18 mouse cellular contexts compared by ENCODE assay signal in the genomic region with DNA sequence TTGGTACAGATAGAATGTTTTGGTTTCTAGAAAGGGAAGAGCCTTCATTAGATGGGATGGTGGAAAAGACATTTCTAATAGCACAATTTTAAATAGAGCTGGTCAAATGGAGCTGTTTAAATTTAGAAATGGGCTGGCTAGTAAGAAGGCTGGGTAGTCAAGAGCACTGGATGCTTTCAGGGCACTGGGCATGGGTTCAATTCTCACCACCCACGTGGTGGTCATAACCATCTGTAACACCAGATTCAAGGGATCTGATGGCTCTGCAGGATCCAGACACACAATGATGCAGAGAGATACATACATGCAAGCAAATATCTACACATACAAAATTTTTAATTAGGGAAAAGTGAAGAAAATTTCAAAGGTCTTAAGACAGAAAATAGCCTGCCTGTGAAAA.
A peak's percentile ranks its signal among the peaks of the same experiment; 100 is the strongest.
DNase-seq lines count a peak whose midpoint lies in the region; ATAC-seq lines count a peak whose summit lies in the region.
"Had no signal": no experiment of that assay in that cellular context is flagged by ENCODE, and none has a peak within 500 bp of the region (broad histone marks: within the 10 kb centered on the region; RNA-seq: fewer than 3 reads in every experiment).

No protein-coding gene starts in this region.

- DNase-seq in layer of hippocampus, adult 9-11 months = peak; percentile 17
- no peak for DNase-seq in layer of hippocampus, adult 9-10 months (ENCODE audit: low spot score)
- DNase-seq in cerebellum, adult 11-12 months = peak; percentile 75
- DNase-seq in cerebellum, adult 9-10 months = peak; percentile 82
- DNase-seq in cerebellum, postnatal 36 days = peak; percentile 58 to 68
- DNase-seq in right cerebral cortex, postnatal 36 days (ENCODE audit: low spot score in 2 of 2) = no peak
- DNase-seq: adrenal gland, postnatal 36 days; gastrocnemius, postnatal 14 days; kidney, adult 2 months; kidney, postnatal 36 days; right cerebral cortex, postnatal 25 days; thymus, adult 2 months; thymus, postnatal 36 days had no signal

- ATAC-seq in frontal cortex, adult (ENCODE audit: low TSS enrichment) = no peak
- ATAC-seq: CD4-positive, CD25-positive, alpha-beta regulatory T cell, adult 4 months; forebrain, embryonic 16.5 days; hindbrain, postnatal 0 days; intestine, embryonic 15.5 days had no signal

Comparison
In these comparisons a context has a peak if more than half of its experiments do, and no peak if none do; other contexts are left out.
1. DNase-seq: peak in layer of hippocampus, adult 9-11 months (single experiment), cerebellum, adult 11-12 months (single experiment), cerebellum, adult 9-10 months (single experiment) and cerebellum, postnatal 36 days (2 of 2); none in layer of hippocampus, adult 9-10 months (single experiment) and right cerebral cortex, postnatal 36 days (0 of 2).